Mouse (Mus musculus): ENCODE measurements around the gene Gm14401.
"Not testable (repeated sequence)": the region's sequence is repeated elsewhere in the genome, so short reads cannot be mapped to it uniquely, and the experiment has no call there.

The Gm14401 gene

DNA sequence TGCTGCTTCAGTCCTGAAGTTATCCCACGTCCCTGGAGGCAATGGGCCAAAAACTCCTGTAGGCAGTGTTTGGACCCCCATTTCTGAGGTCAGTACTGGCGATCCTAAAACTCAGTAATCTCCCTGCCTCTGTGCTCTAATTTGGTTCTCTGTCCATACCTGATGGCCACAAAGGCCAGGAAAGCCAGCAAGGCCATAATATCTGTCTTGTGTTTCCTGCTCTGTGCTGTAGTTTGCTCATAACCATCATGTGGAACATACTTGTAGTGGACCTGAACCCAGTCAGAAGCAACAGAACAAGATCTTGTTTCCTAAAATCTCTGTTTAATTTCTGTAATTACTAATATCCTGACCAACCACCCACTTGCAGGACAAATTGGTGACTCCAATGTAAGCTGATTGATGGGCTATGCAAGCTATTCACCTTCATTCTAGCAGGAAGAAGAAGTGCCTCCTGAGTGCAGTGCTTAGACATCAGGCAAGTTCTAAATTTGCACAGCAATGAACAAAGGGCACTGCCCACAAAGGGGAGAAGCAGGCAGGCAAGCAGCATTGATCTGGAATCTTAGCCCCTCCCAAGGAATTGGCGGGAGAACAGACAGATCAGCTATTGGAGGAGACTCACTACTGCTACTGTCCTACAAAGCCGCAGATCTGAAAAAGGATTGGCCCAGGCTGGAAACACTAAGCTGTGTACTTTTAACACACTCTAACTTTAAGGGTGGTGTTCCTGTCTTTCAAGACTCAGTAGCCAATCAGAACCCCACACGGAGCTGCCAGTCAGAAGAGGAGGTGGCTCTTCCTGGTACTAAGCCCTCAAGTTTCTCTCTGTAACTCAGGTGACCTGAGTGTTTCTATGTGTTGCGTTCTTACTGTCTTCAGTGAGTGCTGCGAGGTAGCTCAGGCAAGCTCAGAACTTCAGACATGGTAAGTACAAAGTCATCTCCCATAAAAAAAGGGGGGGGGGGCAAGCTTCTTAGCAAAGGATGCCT lies at the start of gene Gm14401:
Gene Gm14401, plus strand, starts transcription at position 889 of the 992 bp plus-strand sequence.
- DNase-seq (ENCODE audit: low spot score), result not testable (repeated sequence)

DNA sequence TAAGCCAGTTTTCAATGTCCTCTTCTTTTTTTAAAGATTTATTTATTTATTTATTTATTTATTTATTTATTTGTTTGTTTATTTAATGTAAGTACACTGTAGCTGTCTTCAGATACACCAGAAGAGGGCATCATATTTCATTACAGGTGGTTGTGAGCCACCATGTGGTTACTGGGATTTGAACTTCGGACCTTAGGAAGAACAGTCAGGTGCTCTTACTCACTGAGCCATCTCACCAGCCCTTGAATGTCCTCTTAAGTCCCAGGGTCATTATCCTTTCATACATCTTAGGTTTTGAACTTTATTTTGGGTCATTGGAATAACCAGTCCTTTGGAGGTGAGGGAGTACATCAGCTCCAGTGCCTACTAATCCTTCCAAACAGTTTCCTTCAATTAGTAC lies 1.3 kb upstream of the Gm14401 start:
- not testable (repeated sequence) for DNase-seq (ENCODE audit: low spot score)

DNA sequence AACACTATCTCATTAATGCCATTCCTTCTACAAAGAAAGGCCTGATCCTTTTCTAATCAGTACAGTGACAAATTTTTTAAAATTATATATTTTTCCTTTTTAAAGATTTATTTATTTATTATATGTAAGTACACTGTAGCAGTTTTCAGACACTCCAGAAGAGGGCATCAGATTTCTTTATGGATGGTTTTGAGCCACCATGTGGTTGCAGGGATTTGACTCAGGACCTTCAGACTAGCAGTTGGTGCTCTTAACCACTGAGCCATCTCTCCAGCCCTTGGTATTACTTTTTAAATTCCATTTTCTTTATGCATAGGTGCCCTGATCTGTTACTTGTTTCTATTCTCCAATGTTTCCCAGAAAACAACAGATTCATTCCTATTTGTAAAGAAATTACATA lies 895 bp downstream of the Gm14401 start:
- not testable (repeated sequence) for DNase-seq (ENCODE audit: low spot score)

DNA sequence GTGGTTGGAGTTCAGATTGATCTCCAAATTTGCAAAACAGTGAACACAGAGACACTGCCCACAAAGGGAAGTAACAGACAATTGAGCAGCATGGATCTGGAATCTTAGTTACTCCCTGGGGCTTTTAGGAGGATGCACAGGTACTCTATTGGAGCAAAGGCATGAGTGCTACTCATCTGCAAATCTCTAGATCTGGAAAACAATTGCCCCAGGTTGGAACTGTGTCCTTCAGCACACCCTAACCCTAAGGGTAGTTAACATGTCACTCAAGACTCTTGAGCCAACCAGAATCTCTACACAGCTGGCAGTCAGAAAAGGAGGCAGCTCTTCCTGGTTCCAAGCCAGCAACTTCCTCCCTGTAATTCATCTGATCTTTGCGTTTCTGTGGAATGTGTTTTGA lies 5.7 kb downstream of the Gm14401 start:
- DNase-seq (ENCODE audit: low spot score), result not testable (repeated sequence)

DNA sequence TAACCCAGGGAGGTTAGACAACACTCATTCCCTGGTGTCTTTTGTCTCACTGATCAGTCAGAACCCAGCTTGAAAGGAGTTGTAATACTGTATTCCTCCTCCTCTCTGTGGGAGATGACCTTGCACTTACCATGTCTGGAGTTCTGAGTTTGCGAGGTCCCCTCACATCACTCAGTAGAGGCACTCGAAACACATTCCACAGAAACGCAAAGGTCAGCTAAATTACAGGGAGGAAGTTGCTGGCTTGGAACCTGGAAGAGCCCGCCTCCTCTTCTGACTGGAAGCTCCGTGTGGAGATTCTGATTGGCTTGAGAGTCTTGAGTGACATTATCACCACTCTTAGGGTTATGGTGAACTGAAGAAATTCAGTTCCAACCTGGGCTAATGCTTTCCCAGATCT lies 35.0 kb downstream of the Gm14401 start:
- not testable (repeated sequence) for DNase-seq (ENCODE audit: low spot score)

DNA sequence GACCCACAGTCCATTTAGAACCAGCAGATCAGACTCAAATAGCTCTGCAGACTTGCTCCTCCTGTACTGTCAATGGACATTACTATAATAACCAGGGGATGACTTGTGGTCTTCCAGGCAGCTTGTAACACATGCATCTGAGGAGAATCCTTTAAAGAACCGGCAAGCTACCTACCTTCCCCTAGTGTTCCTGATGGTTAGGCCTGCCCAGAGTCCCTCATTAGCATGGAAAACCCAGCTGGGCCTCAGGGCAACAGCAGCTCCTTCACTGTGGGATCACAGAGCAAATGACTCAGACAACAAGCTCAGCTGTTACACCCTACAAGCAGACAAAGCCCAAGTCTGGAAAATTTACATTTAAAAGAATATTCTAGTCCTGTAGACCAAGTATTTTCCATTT lies 55.0 kb downstream of the Gm14401 start:
- DNase-seq (ENCODE audit: low spot score), result not testable (repeated sequence)

All from retina, embryonic 14.5 days (tissue).